Mouse (Mus musculus) natural killer cell, adult 2 months (primary cell): Measurements from ENCODE around the gene Eif4enif1.
A peak's percentile ranks its signal among the peaks of the same experiment; 100 is the strongest.
"Not testable (repeated sequence)": the region's sequence is repeated elsewhere in the genome, so short reads cannot be mapped to it uniquely, and the experiment has no call there.

Experiments used
- DNase-seq, 2 experiments: peaks; one replicate each; pipeline ENCODE4 v3.0.0; 2022; ENCODE audit warnings: low spot score in 2 of 2

Gene Eif4enif1

GRCm38 (mm10) chr11:3181250-3181649, 20.9 kb upstream of the Eif4enif1 start:
- peak; percentile 81 to 83 for DNase-seq

- DNase-seq: not testable (repeated sequence)
Observed at GRCm38 (mm10) chr11:3181971-3182370, 20.2 kb upstream of the Eif4enif1 start.

- DNase-seq: not testable (repeated sequence)
Observed at GRCm38 (mm10) chr11:3182707-3183106, 19.5 kb upstream of the Eif4enif1 start.

- no peak for DNase-seq
Observed at GRCm38 (mm10) chr11:3193363-3193762, 8.8 kb upstream of the Eif4enif1 start, which contains the start of gene Sfi1. TSS of gene Sfi1 (minus strand) at chr11:3193463.

- not testable (repeated sequence) for DNase-seq
Observed at GRCm38 (mm10) chr11:3200636-3201035, 1.6 kb upstream of the Eif4enif1 start.

- no peak for DNase-seq
Observed at GRCm38 (mm10) chr11:3201326-3202230, 614 bp upstream of the Eif4enif1 start.

- peak; percentile 44 to 69 for DNase-seq
Observed at GRCm38 (mm10) chr11:3202781-3203441, 719 bp downstream of the Eif4enif1 start.

- no peak for DNase-seq
Observed at GRCm38 (mm10) chr11:3203771-3204170, 1.6 kb downstream of the Eif4enif1 start.

GRCm38 (mm10) chr11:3205207-3205606, 3.0 kb downstream of the Eif4enif1 start:
- no peak for DNase-seq

- no peak for DNase-seq
Observed at GRCm38 (mm10) chr11:3206783-3207182, 4.6 kb downstream of the Eif4enif1 start.

- no peak for DNase-seq
Observed at GRCm38 (mm10) chr11:3212526-3212925, 10.3 kb downstream of the Eif4enif1 start.

GRCm38 (mm10) chr11:3223105-3223504, 20.9 kb downstream of the Eif4enif1 start:
- no peak for DNase-seq

- no peak for DNase-seq
Observed at GRCm38 (mm10) chr11:3227113-3227512, 24.9 kb downstream of the Eif4enif1 start.

GRCm38 (mm10) chr11:3232248-3232647, 30.1 kb downstream of the Eif4enif1 start:
- no peak for DNase-seq

- no peak for DNase-seq
Observed at GRCm38 (mm10) chr11:3233704-3234103, 31.5 kb downstream of the Eif4enif1 start.

- DNase-seq: no peak
Observed at GRCm38 (mm10) chr11:3235277-3235676, 33.1 kb downstream of the Eif4enif1 start.

GRCm38 (mm10) chr11:3242395-3242794, 40.2 kb downstream of the Eif4enif1 start:
- no peak for DNase-seq

- DNase-seq: no peak
Observed at GRCm38 (mm10) chr11:3243771-3244170, 41.6 kb downstream of the Eif4enif1 start.

GRCm38 (mm10) chr11:3247387-3247786, 45.2 kb downstream of the Eif4enif1 start:
- DNase-seq: no peak

GRCm38 (mm10) chr11:3259537-3259936, 57.3 kb downstream of the Eif4enif1 start:
- DNase-seq: no peak

- peak in 1 of 2 experiments; percentile 5 for DNase-seq
Observed at GRCm38 (mm10) chr11:3265291-3266078, 63.3 kb downstream of the Eif4enif1 start.
